Mouse (Mus musculus) brain, embryonic 18.5 days (tissue): Measurements from ENCODE around the gene Gm20517.
"Not testable (repeated sequence)": the region's sequence is repeated elsewhere in the genome, so short reads cannot be mapped to it uniquely, and the experiment has no call there.

Experiments
- DNase-seq: peaks from one replicate; pipeline ENCODE4 v3.0.0-alpha.2; 2012; ENCODE audit warnings: low read depth, low spot score

Gm20517 gene

DNA sequence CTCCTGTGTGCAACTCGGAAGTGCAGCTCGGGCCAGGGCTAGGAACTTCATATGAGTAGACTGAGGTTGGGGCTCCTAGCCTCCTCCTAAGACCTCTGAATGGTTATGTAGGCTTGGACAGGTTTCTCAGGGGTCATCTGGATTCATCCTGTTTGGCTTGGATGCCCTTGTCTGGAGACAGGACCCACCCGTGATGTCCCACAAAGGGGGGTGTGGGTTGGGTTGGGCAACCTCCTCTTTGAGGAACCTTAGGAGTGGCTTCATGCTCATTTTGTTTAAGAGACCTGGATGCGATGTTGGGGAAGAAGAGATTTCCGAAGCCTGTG lies 14.6 kb upstream of the Gm20517 start:
- DNase-seq: no peak

DNA sequence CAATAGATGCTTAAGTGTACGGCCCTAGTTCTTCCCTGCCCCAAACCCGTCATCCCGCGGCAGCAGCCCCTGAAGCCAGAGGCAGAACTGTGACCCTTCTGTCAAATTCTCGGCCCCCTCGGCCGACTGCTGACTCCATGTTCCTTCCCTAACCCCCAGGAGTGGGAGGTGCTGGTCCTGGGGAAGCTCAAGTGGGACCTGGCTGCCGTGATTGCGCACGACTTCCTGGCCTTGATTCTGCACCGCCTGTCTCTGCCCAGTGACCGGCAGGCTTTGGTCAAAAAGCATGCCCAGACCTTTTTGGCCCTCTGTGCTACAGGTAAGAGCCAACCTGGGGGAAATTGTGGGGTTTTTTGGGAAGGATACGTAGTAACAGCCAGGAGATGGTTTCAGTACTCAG lies 14.1 kb upstream of the Gm20517 start:
- no peak for DNase-seq

DNA sequence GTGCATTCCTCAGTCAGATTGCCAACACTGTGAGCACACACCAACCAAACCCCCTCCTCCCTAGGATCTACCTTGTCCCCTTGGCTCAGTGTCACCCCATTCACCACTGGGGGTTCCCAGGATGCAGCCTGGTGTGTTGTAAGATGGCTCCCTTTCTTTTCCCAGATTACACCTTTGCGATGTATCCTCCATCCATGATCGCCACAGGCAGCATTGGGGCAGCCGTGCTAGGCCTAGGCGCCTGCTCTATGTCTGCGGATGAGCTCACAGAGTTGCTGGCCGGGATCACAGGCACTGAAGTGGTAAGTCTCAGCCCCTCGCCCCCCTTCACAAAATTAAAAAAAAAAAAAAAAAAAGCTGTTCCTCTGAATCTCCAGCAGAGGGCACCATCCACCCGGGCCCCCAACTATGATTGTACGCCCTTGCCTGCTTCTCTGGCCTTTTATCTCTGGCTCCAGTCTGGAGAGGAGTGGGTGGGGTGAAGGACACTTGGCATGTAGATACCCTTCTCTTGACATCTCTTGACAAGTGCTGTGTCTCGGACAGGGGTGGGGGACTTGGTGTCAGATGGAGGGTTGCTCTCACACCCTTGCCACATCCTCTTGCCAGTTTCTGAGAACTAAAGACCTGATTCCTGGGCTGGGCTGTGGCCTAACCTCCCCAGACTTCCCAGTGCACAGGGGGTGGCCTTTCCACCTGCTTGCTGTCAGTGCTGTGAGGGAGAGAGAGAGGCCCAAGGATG lies 13.4 kb upstream of the Gm20517 start:
- no peak for DNase-seq

DNA sequence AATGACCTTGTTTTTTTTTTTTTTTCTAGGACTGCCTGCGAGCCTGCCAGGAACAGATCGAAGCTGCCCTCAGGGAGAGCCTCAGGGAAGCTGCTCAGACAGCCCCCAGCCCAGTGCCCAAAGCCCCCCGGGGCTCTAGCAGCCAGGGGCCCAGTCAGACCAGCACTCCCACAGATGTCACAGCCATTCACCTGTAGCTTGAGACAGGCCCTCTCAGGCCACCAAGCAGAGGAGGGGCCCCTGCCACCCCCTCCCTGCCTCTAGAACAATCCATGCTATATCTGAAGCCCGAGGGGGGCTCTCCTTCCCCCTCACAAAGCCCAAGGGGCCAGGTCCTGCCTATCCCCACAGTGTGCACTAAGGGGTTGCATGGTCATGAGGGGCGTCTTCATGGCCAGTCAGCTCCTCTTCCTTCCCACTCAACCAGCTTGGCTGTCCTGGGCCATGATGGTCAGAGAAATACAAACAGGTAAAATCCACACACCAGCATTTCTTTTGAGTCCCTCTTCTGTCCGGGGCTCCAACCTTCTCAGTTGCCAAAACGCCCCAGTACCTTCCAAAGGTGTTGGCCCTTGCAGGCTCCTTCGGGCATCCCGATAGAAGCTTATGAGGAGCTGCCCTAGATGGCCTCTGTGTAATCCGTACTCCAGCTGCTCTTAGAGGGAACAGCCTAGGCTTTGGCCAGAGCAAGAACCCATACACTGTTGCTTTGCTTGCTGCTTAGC lies 12.6 kb upstream of the Gm20517 start:
- DNase-seq: not testable (repeated sequence)

DNA sequence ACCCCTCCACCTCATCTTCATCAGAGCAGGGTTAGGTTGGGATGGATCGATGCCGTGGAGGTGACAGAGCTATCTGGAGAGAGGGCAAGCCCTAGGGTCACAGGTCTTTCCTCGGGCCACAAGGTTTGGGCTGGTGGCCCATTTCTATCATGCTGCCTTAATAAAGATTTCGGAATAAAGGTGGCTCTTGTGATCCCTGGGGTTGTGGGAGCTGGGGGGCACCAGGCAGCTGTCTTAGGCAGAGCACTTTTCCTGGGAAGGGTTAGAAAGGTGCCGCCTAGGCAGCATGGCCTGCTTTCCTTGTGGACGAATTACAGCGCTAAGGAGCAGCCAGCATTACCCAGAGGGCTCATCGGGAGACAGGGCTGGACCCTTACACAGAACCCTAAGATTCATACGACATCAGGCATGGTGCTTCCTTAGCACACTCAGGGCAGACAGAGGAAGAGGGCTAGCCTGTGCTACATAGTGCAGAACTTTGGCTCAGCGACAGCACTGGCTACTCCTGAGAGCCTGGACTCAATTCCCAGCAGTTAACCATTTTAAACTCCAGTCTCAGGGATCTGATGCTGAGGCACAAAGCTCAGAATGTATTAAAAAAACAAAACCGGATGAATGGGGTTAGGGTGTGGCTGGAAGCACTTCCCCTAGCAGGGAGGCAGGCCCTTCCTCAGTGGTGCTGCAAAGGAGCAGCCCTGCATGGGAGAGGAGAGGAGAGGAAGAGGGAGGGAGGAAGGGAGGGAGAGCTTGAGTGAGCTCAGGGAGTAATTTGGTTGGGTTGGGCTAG lies 11.7 kb upstream of the Gm20517 start:
- no peak for DNase-seq

DNA sequence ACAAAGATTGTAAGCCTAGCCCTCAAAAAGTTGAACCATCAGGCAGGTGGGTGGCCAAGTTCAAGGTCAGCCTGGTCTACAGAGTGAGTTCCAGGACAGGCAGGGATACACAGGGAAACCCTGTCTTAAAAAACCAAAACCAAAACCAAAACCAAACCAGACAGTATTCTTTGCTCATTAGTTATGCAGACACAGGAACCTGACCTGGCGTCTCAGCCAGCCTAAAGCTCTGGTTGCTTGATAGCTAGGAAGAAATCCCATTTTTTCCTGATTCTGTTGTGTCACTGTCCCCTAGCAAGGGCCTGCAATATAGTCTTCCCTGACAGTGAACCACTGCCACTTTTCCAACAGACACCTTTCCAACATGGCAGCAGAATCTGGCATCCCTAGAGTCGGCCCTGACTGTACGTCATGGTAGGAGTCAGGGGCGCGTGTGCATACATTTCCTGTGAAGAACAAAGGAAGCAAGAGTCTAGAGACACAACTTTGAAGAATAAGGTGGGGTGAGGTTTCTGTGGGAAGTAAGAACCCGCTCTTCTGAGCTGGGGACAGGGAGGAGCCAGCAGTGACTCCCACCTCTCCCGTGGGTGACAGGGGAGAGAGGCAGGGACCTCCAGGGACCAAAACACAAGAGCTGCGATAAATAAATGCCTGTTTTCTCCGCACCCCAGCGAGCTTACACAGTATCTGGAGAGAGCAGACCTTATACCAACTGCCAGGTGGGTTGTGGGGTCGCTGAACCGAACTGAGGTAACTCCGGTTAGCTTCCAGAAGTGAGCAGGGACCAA lies 10.6 kb upstream of the Gm20517 start:
- no peak for DNase-seq

DNA sequence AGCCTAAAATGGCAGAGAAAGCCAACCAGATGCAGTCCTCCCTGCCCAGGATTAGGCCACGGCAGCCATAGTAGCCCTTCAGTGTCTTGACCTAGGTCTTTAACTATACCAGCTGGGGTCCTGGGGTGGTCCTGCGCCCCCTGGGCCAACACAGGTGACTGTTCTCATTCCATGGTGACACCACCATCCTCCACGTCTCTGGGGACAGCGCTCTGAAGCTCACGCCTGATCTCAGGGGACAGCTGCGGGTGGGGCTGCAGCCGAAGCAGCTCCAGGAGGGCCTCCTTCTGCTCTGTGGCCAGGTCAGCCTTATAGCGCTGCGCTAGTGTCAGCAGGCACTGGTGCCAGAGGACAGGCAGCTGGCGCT lies 10.0 kb upstream of the Gm20517 start:
- DNase-seq: no peak

DNA sequence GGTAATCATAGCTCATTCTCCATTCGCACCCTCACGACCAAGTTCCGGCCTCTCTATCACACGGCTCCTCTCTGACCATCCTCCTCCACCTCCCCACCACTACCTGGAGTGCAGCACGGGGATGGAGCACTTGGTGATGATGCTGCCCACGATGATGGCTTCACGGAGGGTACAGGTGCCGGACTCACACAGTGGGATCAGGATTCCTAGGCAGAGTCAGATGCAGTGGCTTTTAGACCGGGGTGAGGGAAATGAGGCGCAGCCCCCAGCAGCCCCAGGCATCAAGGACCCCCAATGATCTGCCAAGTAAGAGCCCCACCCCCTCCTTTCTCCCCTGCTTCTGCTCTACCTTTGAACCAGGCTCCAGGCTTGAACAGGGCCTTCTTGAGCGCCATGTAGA lies 9.1 kb upstream of the Gm20517 start:
- no peak for DNase-seq

DNA sequence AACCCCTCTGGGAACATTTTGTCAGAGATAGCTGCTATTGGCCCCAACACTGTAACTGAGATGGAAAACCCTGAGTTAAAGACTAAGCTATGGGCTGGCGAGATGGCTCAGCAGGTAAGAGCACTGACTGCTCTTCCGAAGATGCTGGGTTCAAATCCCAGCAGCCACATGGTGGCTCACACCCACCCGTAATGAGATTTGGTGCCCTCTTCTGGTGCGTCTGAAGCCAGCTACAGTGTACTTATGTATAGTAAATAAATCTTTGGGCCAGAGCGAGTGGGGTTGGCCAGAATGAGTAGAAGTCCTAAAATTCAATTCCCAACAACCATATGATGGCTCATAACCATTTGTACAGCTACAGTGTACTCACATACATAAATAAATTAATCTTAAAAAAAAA lies 5.2 kb upstream of the Gm20517 start:
- DNase-seq: no peak

DNA sequence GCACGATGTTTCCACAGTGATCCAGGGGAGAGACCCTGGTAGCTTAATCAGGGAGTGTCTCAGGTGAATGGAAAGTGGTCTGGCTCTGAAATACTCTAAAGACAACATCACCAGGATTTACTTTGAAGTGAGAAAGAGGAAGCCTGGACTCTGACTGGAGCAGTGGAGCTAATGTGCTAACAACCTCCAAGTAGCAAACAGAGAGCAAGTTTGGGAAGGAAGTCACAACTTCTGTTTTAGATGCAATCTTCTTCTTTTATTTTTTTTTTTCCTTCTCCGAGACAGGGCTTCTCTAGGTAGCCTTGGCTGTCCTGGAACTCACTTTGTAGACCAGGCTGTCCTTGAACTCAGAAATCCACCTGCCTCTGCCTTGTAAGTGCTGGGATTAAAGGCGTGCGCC lies 2.2 kb upstream of the Gm20517 start:
- DNase-seq: no peak

DNA sequence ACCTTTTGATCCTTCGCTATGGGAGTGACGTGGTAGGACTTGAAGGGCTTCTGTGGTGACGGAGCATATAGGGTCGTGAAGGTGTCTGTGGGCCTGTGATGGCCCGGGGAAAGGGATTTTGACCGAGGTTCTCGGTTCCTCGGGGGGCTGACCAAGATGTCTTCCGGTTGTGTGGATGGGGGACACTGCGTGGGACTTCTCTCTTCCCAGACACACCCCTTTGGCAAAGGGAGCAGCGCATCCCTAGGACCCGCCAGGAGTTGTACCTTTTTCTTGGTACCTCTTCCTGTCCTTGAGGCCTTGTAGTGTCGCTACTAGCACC lies 233 bp downstream of the Gm20517 start:
- no peak for DNase-seq

DNA sequence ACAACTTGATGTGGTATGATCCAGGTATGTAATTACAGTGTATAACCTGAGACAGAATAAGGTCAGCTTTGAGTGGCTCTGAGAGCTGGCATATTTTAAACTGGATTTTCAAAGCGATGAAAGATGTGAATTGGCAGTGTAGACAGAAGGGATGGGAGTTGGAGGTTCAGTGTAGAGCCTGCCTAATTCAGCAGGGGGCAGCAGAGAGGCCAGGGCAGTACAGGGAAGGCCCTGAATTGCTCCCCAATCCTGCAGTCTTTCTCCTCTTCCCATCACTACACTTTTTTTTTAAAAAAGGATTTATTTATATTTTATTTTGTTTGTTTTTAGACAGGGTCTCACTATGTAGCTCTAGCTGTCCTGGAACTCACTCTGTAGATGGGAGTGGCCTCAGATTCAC lies 2.6 kb downstream of the Gm20517 start:
- no peak for DNase-seq

DNA sequence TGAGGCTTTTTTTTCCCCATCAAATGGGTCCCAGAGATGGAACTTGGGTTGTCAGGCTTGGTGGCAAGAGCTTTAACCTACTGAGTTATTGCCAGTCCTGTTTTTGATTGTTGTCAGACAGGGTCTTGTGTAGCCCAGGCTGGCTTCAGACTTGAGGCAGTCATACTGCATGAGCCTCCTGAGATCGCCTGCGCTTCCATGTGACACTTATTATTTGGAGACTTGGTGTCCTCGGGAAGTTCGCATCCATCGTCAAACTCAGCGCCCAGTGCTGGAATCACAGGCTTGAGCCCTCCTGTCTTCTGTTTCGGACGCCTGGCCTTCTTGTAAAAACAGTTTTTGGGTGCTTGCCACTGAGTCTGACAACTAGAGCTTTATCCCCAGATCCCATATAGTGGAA lies 4.7 kb downstream of the Gm20517 start:
- DNase-seq: no peak

DNA sequence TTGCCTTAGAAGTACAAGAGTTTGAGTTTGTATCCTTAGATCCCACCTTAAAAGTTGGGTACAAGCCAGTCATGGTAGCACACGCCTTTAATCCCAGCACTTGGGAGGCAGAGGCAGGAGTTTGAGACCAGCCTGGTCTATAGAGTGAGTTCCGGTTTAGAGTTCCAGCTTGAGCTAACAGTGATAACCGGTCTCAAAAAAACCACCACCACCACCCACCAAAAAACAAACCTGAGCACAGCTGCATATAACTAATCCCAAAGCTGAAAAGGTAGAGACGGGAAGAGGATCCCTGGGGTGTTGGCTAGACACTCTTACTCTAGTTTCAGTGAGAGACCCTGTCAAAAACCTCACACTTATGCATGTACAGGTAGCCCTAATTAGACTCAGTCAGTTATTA lies 5.3 kb downstream of the Gm20517 start:
- DNase-seq: no peak

DNA sequence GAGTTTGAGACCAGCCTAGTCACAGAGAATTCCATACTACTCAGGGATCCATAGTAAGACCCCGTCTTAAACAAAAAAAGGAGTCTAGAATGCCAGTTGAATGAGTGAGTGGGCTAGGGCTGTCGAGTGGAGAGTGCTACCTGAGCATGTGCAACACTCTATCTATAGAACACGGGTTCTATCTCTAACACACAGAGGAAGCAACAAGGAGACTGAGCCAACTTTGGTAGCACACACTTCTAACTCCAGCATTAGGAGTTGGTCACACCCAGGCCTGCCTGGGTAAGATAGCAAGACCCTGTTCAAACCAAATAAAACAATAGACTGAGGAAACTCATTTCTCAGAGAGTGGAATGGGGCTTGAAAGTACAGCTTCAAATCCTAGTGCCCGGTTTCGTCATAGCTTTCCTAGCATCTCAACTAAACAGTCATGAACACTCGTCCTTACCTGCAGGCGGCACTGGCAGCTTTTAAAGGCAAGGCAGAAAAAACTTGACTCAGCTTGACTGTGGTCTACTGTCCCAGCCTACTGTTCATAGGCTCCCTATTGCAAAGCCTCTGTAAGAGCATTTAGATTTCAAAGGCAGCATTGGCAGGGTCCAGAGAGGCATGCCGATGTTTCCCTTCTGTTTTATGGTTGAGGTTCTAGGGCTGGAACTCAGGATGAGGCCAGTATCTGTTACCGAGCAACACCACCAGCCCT lies 6.4 kb downstream of the Gm20517 start:
- no peak for DNase-seq

DNA sequence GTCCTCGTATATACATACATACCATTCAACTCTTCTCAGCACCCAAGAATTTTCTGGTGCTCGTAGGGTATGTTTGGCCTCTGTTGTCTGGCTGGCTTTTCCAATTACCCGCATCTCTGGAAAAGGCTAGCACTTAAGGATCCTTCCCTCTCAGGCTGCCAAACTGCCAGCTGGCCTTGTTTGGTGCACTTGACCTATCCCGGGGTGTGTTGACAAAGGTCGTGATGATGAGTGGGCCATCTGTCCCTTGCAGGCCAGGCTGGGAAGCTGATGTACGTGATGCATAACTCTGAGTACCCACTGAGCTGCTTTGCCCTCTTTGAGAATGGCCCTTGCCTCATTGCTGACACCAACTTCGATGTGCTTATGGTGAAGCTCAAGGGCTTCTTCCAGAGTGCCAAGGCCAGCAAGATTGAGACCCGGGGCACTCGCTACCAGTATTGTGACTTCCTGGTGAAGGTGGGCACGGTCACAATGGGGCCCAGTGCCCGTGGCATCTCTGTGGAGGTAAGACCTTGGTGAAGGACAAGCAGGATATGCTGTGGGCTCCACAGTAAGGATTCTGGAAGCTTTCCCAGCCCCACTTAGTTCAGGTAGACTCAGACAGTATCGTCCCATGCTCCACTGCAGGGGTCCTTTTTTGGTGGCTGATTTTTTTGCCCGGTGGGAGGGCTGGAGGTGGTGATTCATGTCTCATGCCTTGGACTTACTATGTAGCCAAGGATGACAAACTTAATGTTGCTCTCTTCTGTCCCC lies 7.3 kb downstream of the Gm20517 start:
- DNase-seq: no peak

DNA sequence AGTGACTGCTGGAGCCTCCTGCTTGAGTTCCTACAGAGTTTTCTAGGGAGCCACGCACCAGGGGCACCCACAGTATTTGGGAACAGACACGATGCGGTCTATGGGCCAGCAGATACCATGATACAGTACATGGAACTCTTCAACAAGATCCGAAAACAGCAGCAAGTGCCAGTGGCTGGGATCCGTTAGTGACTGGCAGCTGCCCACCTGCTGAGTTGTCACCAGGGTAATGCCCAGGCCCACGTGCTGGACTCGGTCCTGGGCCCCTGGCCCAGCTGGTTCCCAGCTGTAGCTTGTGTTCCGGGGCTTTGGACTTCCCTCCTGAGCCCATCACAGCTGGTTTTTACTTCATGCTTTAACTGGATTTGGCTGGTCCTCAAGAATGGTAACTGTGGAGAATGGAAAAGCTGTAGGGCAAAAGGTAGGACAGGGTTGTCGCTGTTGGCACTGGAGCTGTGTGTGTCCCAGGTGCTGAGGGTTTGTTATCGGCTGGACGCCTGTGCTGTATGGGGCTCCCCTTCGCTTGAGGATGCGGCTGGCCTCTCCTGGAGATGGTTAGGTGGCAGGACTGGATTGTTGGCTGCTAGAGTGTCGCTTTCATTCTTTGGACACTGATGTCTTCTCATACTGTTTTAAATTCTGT lies 11.6 kb downstream of the Gm20517 start:
- DNase-seq: no peak

DNA sequence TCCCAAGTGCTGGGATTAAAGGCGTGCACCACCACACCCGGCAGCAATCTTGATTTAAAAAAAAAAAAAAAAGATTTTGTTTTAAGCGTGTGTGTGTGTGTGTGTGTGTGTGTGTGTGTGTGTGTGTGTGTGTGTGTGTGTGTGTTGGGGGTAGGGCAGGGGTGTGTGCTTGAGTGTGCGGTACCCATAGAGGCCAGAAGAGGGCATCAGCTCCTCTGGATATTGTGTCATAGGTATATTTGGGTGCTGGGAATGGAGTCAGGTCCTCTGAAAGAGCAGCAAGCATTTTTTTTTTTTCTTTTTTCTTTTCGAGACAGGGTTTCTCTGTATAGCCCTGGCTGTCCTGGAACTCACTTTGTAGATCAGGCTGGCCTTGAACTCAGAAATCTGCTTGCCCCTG lies 13.2 kb downstream of the Gm20517 start:
- DNase-seq: not testable (repeated sequence)

DNA sequence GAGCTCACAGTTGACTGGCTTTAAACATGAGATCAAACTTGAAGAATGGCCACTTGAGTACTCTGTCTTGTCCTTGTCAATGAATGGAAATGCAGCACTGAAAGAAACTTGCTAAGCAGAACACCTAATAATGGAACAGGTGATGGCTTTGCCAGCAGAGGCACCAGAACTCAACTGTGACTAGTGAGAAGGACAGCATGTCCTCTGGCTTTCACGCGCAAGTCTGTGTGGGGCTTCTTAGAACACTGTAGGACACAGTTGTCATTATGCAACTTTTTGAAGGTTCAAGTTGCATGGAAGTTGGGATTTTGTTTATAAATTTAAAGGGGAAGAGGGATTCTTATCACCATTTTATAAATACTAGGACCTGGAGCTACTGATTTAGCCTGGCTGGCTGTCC lies 13.7 kb downstream of the Gm20517 start:
- no peak for DNase-seq

DNA sequence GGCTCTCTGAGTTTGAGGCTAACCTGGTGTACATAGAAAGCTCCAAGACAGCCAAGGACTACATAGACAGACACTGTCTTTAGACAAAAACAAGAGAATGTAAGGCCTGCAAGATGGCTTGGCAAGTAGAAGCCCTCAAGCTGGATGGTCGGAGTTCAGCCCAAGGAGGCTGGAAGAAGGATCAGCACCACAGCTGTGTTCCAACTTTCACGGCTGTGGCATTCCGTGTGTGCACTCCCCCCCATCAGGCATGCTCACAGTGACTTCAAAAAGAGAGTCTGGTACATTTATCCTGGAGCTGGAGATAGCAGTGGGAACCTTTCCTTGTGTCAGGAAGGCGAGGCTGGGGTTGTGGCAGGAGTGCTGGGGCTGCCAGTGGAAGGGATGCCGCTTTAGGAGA lies 14.6 kb downstream of the Gm20517 start:
- no peak for DNase-seq
